Mouse (Mus musculus): ENCODE results near the gene Zfhx3. TPM values are rescaled to one million over a fixed set of nuclear protein-coding genes. Genes with fewer than 3 reads are reported as not detected.
A peak's percentile ranks its signal among the peaks of the same experiment; 100 is the strongest.

Zfhx3 gene
- total RNA-seq, 2 experiments from 2014 or later = 3.5 to 5.9 TPM

GRCm38 (mm10) chr8:108937904-108938455, 995.5 kb downstream of the Zfhx3 start:
- intact Hi-C loops (cut with DNase I) = no loop called here

GRCm38 (mm10) chr8:108942686-108943085, 1000.2 kb downstream of the Zfhx3 start:
- DNase-seq (ENCODE audit: low spot score in 2 of 2) = no peak
- intact Hi-C loops (cut with DNase I) = no loop called here

More at GRCm38 (mm10) chr8:108937904-108938455, 995.5 kb downstream of the Zfhx3 start:
- no peak for DNase-seq (ENCODE audit: low spot score in 2 of 2)

GRCm38 (mm10) chr8:108943132-108943531, 1000.7 kb downstream of the Zfhx3 start:
- intact Hi-C loops (cut with DNase I) = no loop called here
- DNase-seq (ENCODE audit: low spot score in 2 of 2) = no peak

GRCm38 (mm10) chr8:108944312-108944711, 1001.9 kb downstream of the Zfhx3 start:
- intact Hi-C loops (cut with DNase I) = no loop called here
- DNase-seq (ENCODE audit: low spot score in 2 of 2) = no peak

GRCm38 (mm10) chr8:108950311-108950710, 1007.9 kb downstream of the Zfhx3 start:
- no peak for DNase-seq (ENCODE audit: low spot score in 2 of 2)
- intact Hi-C loops (cut with DNase I) = no loop called here

- DNase-seq (ENCODE audit: low spot score in 2 of 2) = no peak
- intact Hi-C loops (cut with DNase I) = no loop called here
Measured at GRCm38 (mm10) chr8:108951560-108951959, 1009.1 kb downstream of the Zfhx3 start.

GRCm38 (mm10) chr8:108956416-108956815, 1014.0 kb downstream of the Zfhx3 start:
- intact Hi-C loops (cut with DNase I) = no loop called here
- peak in 1 of 2 experiments; percentile 11 for DNase-seq (ENCODE audit: low spot score in 2 of 2)

GRCm38 (mm10) chr8:108962516-108962915, 1020.1 kb downstream of the Zfhx3 start:
- intact Hi-C loops (cut with DNase I) = no loop called here
- DNase-seq (ENCODE audit: low spot score in 2 of 2) = no peak

GRCm38 (mm10) chr8:108963181-108963580, 1020.7 kb downstream of the Zfhx3 start:
- DNase-seq (ENCODE audit: low spot score in 2 of 2) = no peak
- intact Hi-C loops (cut with DNase I) = no loop called here

GRCm38 (mm10) chr8:108966041-108966440, 1023.6 kb downstream of the Zfhx3 start:
- intact Hi-C loops (cut with DNase I) = no loop called here
- DNase-seq (ENCODE audit: low spot score in 2 of 2) = no peak

- peak; percentile 13 to 17 for DNase-seq (ENCODE audit: low spot score in 2 of 2)
- intact Hi-C loops (cut with DNase I) = no loop called here
Measured at GRCm38 (mm10) chr8:108973639-108974325, 1031.3 kb downstream of the Zfhx3 start.

GRCm38 (mm10) chr8:108977693-108978361, 1035.4 kb downstream of the Zfhx3 start:
- intact Hi-C loops (cut with DNase I) = no loop called here
- no peak for DNase-seq (ENCODE audit: low spot score in 2 of 2)

GRCm38 (mm10) chr8:108978362-108978750, 1035.9 kb downstream of the Zfhx3 start:
- no peak for DNase-seq (ENCODE audit: low spot score in 2 of 2)
- intact Hi-C loops (cut with DNase I) = no loop called here

- DNase-seq (ENCODE audit: low spot score in 2 of 2) = no peak
- intact Hi-C loops (cut with DNase I) = no loop called here
Measured at GRCm38 (mm10) chr8:108984904-108985303, 1042.5 kb downstream of the Zfhx3 start.

GRCm38 (mm10) chr8:108989841-108990240, 1047.4 kb downstream of the Zfhx3 start:
- DNase-seq (ENCODE audit: low spot score in 2 of 2) = no peak
- intact Hi-C loops (cut with DNase I) = no loop called here

GRCm38 (mm10) chr8:108990537-108990936, 1048.1 kb downstream of the Zfhx3 start:
- no peak for DNase-seq (ENCODE audit: low spot score in 2 of 2)
- intact Hi-C loops (cut with DNase I) = no loop called here

- intact Hi-C loops (cut with DNase I) = no loop called here
Measured at GRCm38 (mm10) chr8:108991395-108991794, 1049.0 kb downstream of the Zfhx3 start.

GRCm38 (mm10) chr8:108993718-108994117, 1051.3 kb downstream of the Zfhx3 start:
- DNase-seq (ENCODE audit: low spot score in 2 of 2) = no peak
- intact Hi-C loops (cut with DNase I) = no loop called here

More at GRCm38 (mm10) chr8:108991395-108991794, 1049.0 kb downstream of the Zfhx3 start:
- DNase-seq (ENCODE audit: low spot score in 2 of 2) = no peak

- no peak for DNase-seq (ENCODE audit: low spot score in 2 of 2)
- intact Hi-C loops (cut with DNase I) = no loop called here
Measured at GRCm38 (mm10) chr8:108994187-108994586, 1051.7 kb downstream of the Zfhx3 start.

GRCm38 (mm10) chr8:108994880-108995279, 1052.4 kb downstream of the Zfhx3 start:
- DNase-seq (ENCODE audit: low spot score in 2 of 2) = no peak
- intact Hi-C loops (cut with DNase I) = no loop called here

- intact Hi-C loops (cut with DNase I) = no loop called here
Measured at GRCm38 (mm10) chr8:108997334-108997733, 1054.9 kb downstream of the Zfhx3 start.

More at GRCm38 (mm10) chr8:108997334-108997733, 1054.9 kb downstream of the Zfhx3 start:
- DNase-seq (ENCODE audit: low spot score in 2 of 2) = no peak

Data from left cerebral cortex, postnatal 36 days (tissue).